Mouse (Mus musculus): ENCODE results near the gene Cep170.

Gene Cep170

DNA sequence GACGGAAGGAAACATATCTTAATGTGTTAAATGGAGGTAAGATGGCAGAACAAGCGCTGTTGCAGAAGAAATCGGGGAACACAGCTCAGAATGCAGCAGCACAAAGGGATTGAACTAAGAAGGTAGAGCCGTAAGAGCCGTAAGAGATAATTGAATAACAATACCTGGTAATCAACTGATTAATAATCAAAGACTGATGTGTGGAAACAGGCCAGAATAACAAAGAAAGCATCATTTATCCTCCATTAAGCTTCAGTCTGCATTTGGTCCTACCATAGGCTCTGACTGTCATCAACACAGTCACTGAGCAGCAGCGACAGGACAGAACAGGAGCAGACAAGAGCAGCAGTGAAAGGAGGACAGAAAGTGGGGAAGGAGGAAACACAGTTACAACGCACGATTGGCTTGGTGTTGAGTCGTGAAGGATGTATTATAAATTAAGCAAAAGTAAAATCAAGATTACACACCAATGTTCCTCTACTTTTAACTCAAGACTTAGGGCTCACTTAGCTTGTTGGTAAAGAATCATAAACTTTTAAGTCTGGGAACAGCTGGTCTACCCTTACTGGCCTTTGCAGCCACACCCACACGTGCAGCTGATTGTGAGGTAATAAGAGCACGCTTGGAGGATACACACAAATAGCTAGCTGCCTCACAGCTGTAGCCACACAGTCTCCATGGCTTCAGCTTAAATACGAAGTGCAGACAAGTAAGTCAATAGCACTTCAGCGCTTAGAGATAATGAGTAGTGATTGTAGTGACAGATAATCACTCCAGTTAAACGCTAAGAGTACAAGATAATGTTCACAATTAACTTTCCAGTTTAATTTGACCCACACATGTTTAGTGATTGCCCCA lies 59.8 kb downstream of the Cep170 start:
- no peak for DNase-seq (ENCODE audit: extremely low read depth, low read depth, low spot score)

DNA sequence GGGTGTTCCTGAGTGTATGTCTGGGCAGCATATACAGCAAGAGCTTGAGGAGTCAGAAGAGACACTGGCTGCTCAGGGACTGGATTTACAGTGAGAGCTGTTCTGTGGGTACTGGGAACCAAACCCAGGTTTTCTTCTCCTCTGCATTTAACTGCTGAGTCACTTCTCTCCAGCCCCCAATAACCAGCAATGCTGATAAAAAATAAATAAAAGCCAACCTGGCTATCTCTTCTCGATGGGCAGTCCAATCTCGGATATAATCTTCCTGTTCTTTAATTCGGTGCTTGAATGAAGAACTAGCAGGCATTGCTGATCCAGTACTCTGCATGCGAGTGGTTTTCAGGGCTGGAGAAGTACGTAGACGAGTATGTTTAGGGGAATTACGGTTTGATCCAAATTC lies 64.2 kb downstream of the Cep170 start:
- DNase-seq (ENCODE audit: extremely low read depth, low read depth, low spot score) = no peak

DNA sequence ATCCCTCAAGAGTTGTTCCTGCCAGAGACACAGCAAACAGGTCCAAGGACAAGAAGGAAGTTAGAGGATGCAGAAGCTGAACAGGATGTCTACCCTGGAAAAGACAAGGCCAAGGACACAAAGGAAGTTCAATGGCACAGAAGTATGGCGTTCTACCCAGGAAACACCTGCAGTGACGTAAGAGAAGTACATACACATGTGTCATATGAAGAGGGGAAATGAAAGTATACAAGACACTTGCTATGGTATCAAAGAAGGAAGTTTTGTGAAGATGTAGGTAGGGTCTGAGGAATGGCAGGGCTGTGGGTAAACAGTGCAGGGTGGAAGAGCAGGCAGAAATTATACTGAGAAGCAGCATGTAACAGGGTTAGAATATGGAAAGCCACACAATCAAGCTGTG lies 81.0 kb downstream of the Cep170 start:
- DNase-seq (ENCODE audit: extremely low read depth, low read depth, low spot score) = no peak

GRCm38 (mm10) chr1:176730528-176730927 lies 83.3 kb downstream of the Cep170 start:
- DNase-seq (ENCODE audit: extremely low read depth, low read depth, low spot score) = no peak

GRCm38 (mm10) chr1:176727372-176727771 lies 86.5 kb downstream of the Cep170 start:
- DNase-seq (ENCODE audit: extremely low read depth, low read depth, low spot score) = no peak

- DNase-seq (ENCODE audit: extremely low read depth, low read depth, low spot score) = no peak
Measured at GRCm38 (mm10) chr1:176724771-176725170, 89.1 kb downstream of the Cep170 start.

- DNase-seq (ENCODE audit: extremely low read depth, low read depth, low spot score) = no peak
Measured at GRCm38 (mm10) chr1:176723858-176724713, 89.8 kb downstream of the Cep170 start.

GRCm38 (mm10) chr1:176712436-176712835 lies 101.4 kb downstream of the Cep170 start:
- DNase-seq (ENCODE audit: extremely low read depth, low read depth, low spot score) = no peak

GRCm38 (mm10) chr1:176700226-176700625 lies 113.6 kb downstream of the Cep170 start:
- no peak for DNase-seq (ENCODE audit: extremely low read depth, low read depth, low spot score)

- no peak for DNase-seq (ENCODE audit: extremely low read depth, low read depth, low spot score)
Measured at GRCm38 (mm10) chr1:176699793-176700192, 114.1 kb downstream of the Cep170 start.

DNA sequence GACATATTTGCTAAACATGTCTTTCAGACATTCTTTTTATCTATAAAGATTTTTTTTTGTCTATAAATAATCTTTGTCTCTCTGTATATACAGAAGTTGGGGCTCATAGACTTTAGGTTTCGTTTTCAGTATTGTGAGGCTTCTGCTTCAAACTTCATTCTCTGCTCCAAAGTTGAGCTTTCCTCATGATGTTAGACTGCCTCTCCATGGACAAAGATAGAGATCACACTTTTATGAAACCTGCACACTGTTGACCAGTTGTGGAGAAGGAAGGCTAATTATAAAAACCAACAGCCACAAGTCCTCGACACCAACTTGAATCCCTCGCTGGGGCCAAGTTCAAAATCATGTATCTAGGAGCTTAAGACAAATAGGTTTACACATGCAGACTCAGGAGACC lies 115.2 kb downstream of the Cep170 start:
- no peak for DNase-seq (ENCODE audit: extremely low read depth, low read depth, low spot score)

- DNase-seq (ENCODE audit: extremely low read depth, low read depth, low spot score) = no peak
Measured at GRCm38 (mm10) chr1:176697091-176697490, 116.8 kb downstream of the Cep170 start.

GRCm38 (mm10) chr1:176691101-176691500 lies 122.8 kb downstream of the Cep170 start:
- DNase-seq (ENCODE audit: extremely low read depth, low read depth, low spot score) = no peak

- no peak for DNase-seq (ENCODE audit: extremely low read depth, low read depth, low spot score)
Measured at GRCm38 (mm10) chr1:176688251-176688880, 125.5 kb downstream of the Cep170 start.
